Mouse (Mus musculus) kidney, adult 11 months (tissue): ENCODE results near the gene Rhox2f.
"Not testable (repeated sequence)": the region's sequence is repeated elsewhere in the genome, so short reads cannot be mapped to it uniquely, and the experiment has no call there.

Source experiments
- DNase-seq: peaks from one replicate; pipeline ENCODE4 v3.0.0; 2022

The Rhox2f gene

DNA sequence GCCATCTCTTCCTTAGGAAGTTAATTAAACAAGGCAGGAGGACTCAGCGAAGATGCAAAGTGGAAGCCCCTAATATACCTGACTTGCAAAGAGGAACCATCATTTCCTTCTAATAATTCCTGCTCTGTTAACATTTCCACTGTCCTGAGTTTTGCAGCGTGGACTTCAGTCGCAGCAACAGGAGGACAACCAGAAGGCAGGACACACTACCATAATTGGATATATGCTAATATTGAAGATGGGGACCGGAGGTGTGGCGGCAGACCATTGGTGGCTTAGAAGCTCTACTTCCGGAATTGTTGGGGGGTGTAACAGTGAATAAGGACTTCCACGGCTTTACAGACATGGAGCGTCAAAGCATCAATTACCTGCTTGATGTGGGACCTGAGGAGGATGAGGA, at the start of gene Rhox2f:
Gene Rhox2f (plus strand): TSS at position 301 of the 400 bp plus-strand sequence.
- DNase-seq: not testable (repeated sequence)

- not testable (repeated sequence) for DNase-seq
Observed at GRCm38 (mm10) chrX:37530152-37530551, 41.1 kb upstream of the Rhox2f start, which contains the start of gene Rhox2e. Gene Rhox2e (plus strand): TSS chrX:37530452.

GRCm38 (mm10) chrX:37541719-37542118, 29.5 kb upstream of the Rhox2f start, which contains the start of gene Rhox3e:
Gene Rhox3e (plus strand): TSS chrX:37542019.
- DNase-seq: not testable (repeated sequence)

GRCm38 (mm10) chrX:37557112-37557511, 14.1 kb upstream of the Rhox2f start, which contains the start of gene Rhox4e:
Gene Rhox4e (plus strand): TSS chrX:37557412.
- DNase-seq: not testable (repeated sequence)

GRCm38 (mm10) chrX:37572638-37573037, 1.4 kb downstream of the Rhox2f start:
- DNase-seq: not testable (repeated sequence)

DNA sequence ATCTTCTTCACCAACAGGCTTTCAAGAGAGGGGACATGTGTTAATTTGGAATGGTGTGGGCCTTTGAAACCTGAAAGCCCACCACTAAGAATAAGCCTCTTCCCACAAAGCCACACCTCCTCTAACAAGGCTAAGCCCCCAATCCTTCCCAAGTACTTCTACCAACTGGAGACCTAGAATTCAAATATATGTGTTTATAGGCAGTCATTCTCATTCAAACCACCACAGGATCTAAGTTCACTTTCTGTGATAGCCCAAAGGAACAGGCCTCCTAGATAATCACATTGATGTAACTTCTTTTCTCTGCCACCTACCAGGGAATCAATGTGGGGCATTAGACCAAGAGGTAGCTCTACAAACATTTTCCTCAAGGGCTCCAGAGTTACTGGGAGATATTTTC, 9.5 kb downstream of the Rhox2f start, which contains the start of gene Rhox3f:
Gene Rhox3f (plus strand): TSS at position 301 of the 400 bp plus-strand sequence.
- DNase-seq: not testable (repeated sequence)

- DNase-seq: not testable (repeated sequence)
Observed at GRCm38 (mm10) chrX:37607604-37608003, 36.4 kb downstream of the Rhox2f start, which contains the start of gene Rhox4f. Gene Rhox4f (minus strand): TSS chrX:37607704.
